Mouse (Mus musculus): ENCODE measurements around the gene St7. TPM values are rescaled to one million over a fixed set of nuclear protein-coding genes. Genes with fewer than 3 reads are reported as not detected.

The St7 gene
- polyA plus RNA-seq, 1 experiment from 2014 or later, result 63.4 TPM

GRCm38 (mm10) chr6:17851316-17851715 lies 158.6 kb downstream of the St7 start:
- Histone ChIP-seq H3K9me3 (no peaks in the 10 kb centered on the region), H3K36me3 (replicated peaks) (0 out of 2 replicates have a peak, but pooled peaks cover 26% of the 10 kb centered on the region), H3K27ac (no peak overlapping the region), H3K9ac (no peak overlapping the region), H3K4me3 (no peak overlapping the region), H3K4me1 (no peaks in the 10 kb centered on the region), H3K27me3 (replicated peaks) (no peaks in the 10 kb centered on the region), H3K4me2 (no peak overlapping the region)
- ATAC-seq (replicated peaks), result no peak
- WGBS, result 73% methylated on average over 2 of the region's 2 CpGs

- WGBS, result 90% methylated on average over 5 of the region's 5 CpGs
- no peaks in the 10 kb centered on the region for H3K4me1 ChIP-seq
Observed at GRCm38 (mm10) chr6:17853587-17854274, 161.0 kb downstream of the St7 start.

GRCm38 (mm10) chr6:17855616-17856015 lies 162.9 kb downstream of the St7 start:
- ATAC-seq (replicated peaks), result no peak
- H3K4me2 ChIP-seq, result no peak overlapping the region
- H3K9ac ChIP-seq, result no peak overlapping the region
- no peaks in the 10 kb centered on the region for H3K27me3 ChIP-seq (replicated peaks)
- WGBS, result 100% methylated on average over 2 of the region's 2 CpGs
- no peaks in the 10 kb centered on the region for H3K4me1 ChIP-seq
- H3K4me3 ChIP-seq, result no peak overlapping the region
- H3K36me3 ChIP-seq (replicated peaks), result peaks cover 26% of the 10 kb centered on the region; the same call in 1 of the 2 replicates
- no peak overlapping the region for H3K27ac ChIP-seq
- H3K9me3 ChIP-seq, result no peaks in the 10 kb centered on the region

More at GRCm38 (mm10) chr6:17853587-17854274, 161.0 kb downstream of the St7 start:
- Histone ChIP-seq H3K36me3 (replicated peaks) (0 out of 2 replicates have a peak, but pooled peaks cover 22% of the 10 kb centered on the region), H3K9ac (no peak overlapping the region), H3K4me2 (no peak overlapping the region), H3K27me3 (replicated peaks) (no peaks in the 10 kb centered on the region), H3K27ac (no peak overlapping the region), H3K9me3 (no peaks in the 10 kb centered on the region), H3K4me3 (no peak overlapping the region)
- ATAC-seq (replicated peaks), result no peak

GRCm38 (mm10) chr6:17859564-17859963 lies 166.8 kb downstream of the St7 start:
- Histone ChIP-seq H3K4me1 (no peaks in the 10 kb centered on the region), H3K9ac (no peak overlapping the region), H3K4me3 (no peak overlapping the region), H3K27me3 (replicated peaks) (no peaks in the 10 kb centered on the region), H3K9me3 (no peaks in the 10 kb centered on the region), H3K27ac (no peak overlapping the region), H3K4me2 (no peak overlapping the region), H3K36me3 (replicated peaks) (peaks cover 20% of the 10 kb centered on the region; the same call in 1 of the 2 replicates)
- WGBS, result 97% methylated on average over 1 of the region's 1 CpGs
- no peak for ATAC-seq (replicated peaks)

GRCm38 (mm10) chr6:17860463-17860862 lies 167.7 kb downstream of the St7 start:
- Histone ChIP-seq H3K27me3 (replicated peaks) (no peaks in the 10 kb centered on the region), H3K4me3 (no peak overlapping the region), H3K36me3 (replicated peaks) (peaks cover 17% of the 10 kb centered on the region; the same call in 1 of the 2 replicates), H3K4me1 (no peaks in the 10 kb centered on the region), H3K9me3 (no peaks in the 10 kb centered on the region), H3K4me2 (no peak overlapping the region), H3K9ac (no peak overlapping the region), H3K27ac (no peak overlapping the region)
- no peak for ATAC-seq (replicated peaks)
- 98% methylated on average over 1 of the region's 1 CpGs for WGBS

- peaks cover 24% of the 10 kb centered on the region; the same call in 1 of the 2 replicates for H3K36me3 ChIP-seq (replicated peaks)
Observed at GRCm38 (mm10) chr6:17867796-17868195, 175.1 kb downstream of the St7 start.

GRCm38 (mm10) chr6:17871831-17872372 lies 179.2 kb downstream of the St7 start:
- Histone ChIP-seq H3K4me3 (no peak overlapping the region), H3K4me2 (no peak overlapping the region), H3K36me3 (replicated peaks) (peaks cover 21% of the 10 kb centered on the region; the same call in 1 of the 2 replicates), H3K4me1 (peaks cover 14% of the 10 kb centered on the region), H3K9ac (no peak overlapping the region), H3K27ac (no peak overlapping the region), H3K9me3 (no peaks in the 10 kb centered on the region), H3K27me3 (replicated peaks) (no peaks in the 10 kb centered on the region)
- WGBS, result 85% methylated on average over 3 of the region's 3 CpGs
- ATAC-seq (replicated peaks), result no peak

More at GRCm38 (mm10) chr6:17867796-17868195, 175.1 kb downstream of the St7 start:
- no peak overlapping the region for H3K9ac ChIP-seq
- 66% methylated on average over 1 of the region's 1 CpGs for WGBS
- no peaks in the 10 kb centered on the region for H3K4me1 ChIP-seq
- no peak overlapping the region for H3K4me2 ChIP-seq
- no peak overlapping the region for H3K4me3 ChIP-seq
- H3K27ac ChIP-seq, result no peak overlapping the region
- no peaks in the 10 kb centered on the region for H3K27me3 ChIP-seq (replicated peaks)
- H3K9me3 ChIP-seq, result no peaks in the 10 kb centered on the region
- no peak for ATAC-seq (replicated peaks)

GRCm38 (mm10) chr6:17875606-17876005 lies 182.9 kb downstream of the St7 start:
- peaks cover 3% of the 10 kb centered on the region; the same call in 1 of the 2 replicates for H3K36me3 ChIP-seq (replicated peaks)
- peaks cover 14% of the 10 kb centered on the region for H3K4me1 ChIP-seq
- no peak overlapping the region for H3K9ac ChIP-seq
- no peak overlapping the region for H3K4me2 ChIP-seq
- WGBS, result 50% methylated on average over 7 of the region's 7 CpGs
- H3K27ac ChIP-seq, result peak overlapping the region; percentile 49
- ATAC-seq (replicated peaks), result peak; percentile 44
- H3K9me3 ChIP-seq, result no peaks in the 10 kb centered on the region
- no peaks in the 10 kb centered on the region for H3K27me3 ChIP-seq (replicated peaks)
- no peak overlapping the region for H3K4me3 ChIP-seq

GRCm38 (mm10) chr6:17876023-17876613 lies 183.4 kb downstream of the St7 start:
- 0 out of 2 replicates have a peak, but pooled peaks cover 3% of the 10 kb centered on the region for H3K36me3 ChIP-seq (replicated peaks)
- no peak overlapping the region for H3K4me3 ChIP-seq
- H3K4me2 ChIP-seq, result no peak overlapping the region
- peaks cover 14% of the 10 kb centered on the region for H3K4me1 ChIP-seq
- H3K27me3 ChIP-seq (replicated peaks), result no peaks in the 10 kb centered on the region
- 77% methylated on average over 3 of the region's 3 CpGs for WGBS
- no peaks in the 10 kb centered on the region for H3K9me3 ChIP-seq
- H3K9ac ChIP-seq, result no peak overlapping the region
- peak; percentile 87 for ATAC-seq (replicated peaks)
- H3K27ac ChIP-seq, result peak overlapping the region; percentile 49

GRCm38 (mm10) chr6:17876670-17877179 lies 184.0 kb downstream of the St7 start:
- Histone ChIP-seq H3K4me2 (no peak overlapping the region), H3K4me1 (peaks cover 14% of the 10 kb centered on the region), H3K9me3 (no peaks in the 10 kb centered on the region), H3K27ac (peak overlapping the region; percentile 49), H3K9ac (no peak overlapping the region), H3K36me3 (replicated peaks) (0 out of 2 replicates have a peak, but pooled peaks cover 3% of the 10 kb centered on the region), H3K4me3 (no peak overlapping the region), H3K27me3 (replicated peaks) (no peaks in the 10 kb centered on the region)
- ATAC-seq (replicated peaks), result no peak; the same call in 1 of the 2 replicates
- WGBS, result 80% methylated on average over 7 of the region's 7 CpGs

- no peak overlapping the region for H3K9ac ChIP-seq
- H3K4me2 ChIP-seq, result no peak overlapping the region
- no peaks in the 10 kb centered on the region for H3K27me3 ChIP-seq (replicated peaks)
- no peak overlapping the region for H3K4me3 ChIP-seq
- H3K9me3 ChIP-seq, result no peaks in the 10 kb centered on the region
- no peaks in the 10 kb centered on the region for H3K4me1 ChIP-seq
- ATAC-seq (replicated peaks), result no peak
- H3K36me3 ChIP-seq (replicated peaks), result peaks cover 4% of the 10 kb centered on the region; the same call in 1 of the 2 replicates
- H3K27ac ChIP-seq, result no peak overlapping the region
Observed at GRCm38 (mm10) chr6:17882943-17883342, 190.2 kb downstream of the St7 start.

GRCm38 (mm10) chr6:17887765-17888164 lies 195.0 kb downstream of the St7 start:
- H3K9me3 ChIP-seq, result no peaks in the 10 kb centered on the region
- H3K27me3 ChIP-seq (replicated peaks), result no peaks in the 10 kb centered on the region
- H3K4me3 ChIP-seq, result no peak overlapping the region
- no peak overlapping the region for H3K9ac ChIP-seq
- H3K36me3 ChIP-seq (replicated peaks), result peaks cover 4% of the 10 kb centered on the region; the same call in 1 of the 2 replicates
- ATAC-seq (replicated peaks), result no peak
- 81% methylated on average over 6 of the region's 6 CpGs for WGBS
- H3K27ac ChIP-seq, result no peak overlapping the region
- H3K4me2 ChIP-seq, result no peak overlapping the region
- H3K4me1 ChIP-seq, result no peaks in the 10 kb centered on the region

All from midbrain, embryonic 15.5 days (tissue).